Mouse (Mus musculus): Measurements from ENCODE around the gene Lefty1. TPM values are rescaled to one million over a fixed set of nuclear protein-coding genes. Genes with fewer than 3 reads are reported as not detected.
A peak's percentile ranks its signal among the peaks of the same experiment; 100 is the strongest.

The Lefty1 gene
- 6.1 and 9.5 TPM in 2 replicates for total RNA-seq (2021)
- long read RNA-seq, partial matches to known transcripts: 0 of 4 reads
- long read RNA-seq, other reads (novel, unspliced or antisense): 1 of 4 reads

DNA sequence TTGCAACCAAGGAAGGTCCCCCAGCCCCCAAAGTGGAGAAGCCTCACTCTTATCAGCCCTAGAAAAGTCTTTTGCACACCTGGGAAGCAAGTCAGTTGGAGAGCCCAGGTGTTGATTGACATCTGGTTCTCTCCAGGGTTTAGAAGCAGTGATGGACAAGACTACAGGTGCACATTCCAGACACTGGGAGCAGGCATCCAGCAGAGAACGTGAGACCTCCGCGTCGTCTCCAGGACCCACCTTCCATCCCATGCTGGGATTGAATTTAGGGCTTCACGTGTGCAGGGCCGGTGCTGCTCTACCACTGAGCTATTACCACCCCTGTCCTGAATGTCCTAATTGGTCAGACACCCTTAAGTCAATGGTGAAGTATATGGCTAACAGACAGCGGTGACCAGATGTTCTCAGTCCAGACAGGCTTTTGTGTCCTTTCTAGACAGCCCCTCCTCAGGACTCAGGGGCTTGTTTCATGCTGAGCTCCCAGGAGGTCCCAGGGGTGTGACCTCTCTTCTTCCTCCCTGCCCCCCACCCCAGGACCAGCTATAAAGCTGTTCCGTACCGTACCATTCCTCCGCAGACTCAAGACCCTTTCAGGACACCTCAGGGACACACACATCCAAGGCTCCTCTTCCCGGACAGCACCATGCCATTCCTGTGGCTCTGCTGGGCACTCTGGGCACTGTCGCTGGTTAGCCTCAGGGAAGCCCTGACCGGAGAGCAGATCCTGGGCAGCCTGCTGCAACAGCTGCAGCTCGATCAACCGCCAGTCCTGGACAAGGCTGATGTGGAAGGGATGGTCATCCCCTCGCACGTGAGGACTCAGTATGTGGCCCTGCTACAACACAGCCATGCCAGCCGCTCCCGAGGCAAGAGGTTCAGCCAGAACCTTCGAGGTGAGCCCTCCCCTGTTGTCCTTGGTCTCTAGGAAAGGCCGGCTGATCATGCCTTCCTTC, at the start of gene Lefty1:
TSS of gene Lefty1 (plus strand) at position 556 of the 953 bp plus-strand sequence.
- no peak for DNase-seq

DNA sequence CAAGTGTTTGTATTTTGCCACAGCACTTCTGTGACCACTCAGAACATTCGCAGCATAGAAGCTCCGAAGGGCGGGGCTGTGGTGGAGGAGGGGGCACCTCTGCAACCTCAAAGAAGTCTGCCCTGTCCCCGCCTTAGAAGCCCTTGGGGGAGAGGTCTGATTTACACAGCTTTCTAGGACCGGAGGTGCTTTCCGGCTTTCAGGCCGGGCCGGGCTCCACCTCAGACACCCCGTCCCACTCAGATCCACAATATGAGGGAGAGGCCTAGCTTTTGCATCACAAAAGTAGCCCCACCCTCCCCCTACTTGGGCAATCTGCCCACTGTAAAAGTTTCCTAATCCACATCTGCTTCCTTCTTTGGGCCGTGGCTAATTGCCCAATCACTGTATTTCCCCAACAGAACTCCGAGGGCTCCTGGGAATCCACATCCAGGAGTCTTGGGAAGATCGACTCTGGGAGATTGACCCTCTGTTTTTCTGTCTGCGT, 46.2 kb upstream of the Lefty1 start:
- DNase-seq: peak; percentile 61

DNA sequence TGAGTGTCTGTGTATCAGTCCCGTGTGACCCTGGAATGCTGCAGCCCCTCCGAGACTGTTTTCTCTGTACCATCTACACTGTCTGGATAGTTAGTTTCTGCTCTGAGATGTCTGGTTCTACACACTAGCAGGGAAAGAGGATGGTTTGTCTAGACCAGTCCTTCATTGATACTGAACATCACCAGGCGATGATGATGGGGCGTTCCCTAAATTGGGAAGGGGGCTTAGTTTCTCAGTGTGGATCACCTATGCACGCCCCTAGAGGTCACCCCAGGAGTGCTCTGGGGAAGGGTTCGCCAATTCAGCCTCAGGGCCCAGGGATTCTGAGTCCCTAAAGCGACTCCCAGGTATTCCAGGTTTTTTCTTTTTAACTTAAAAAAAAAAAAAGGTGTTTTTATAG, 45.6 kb upstream of the Lefty1 start:
- no peak for DNase-seq

DNA sequence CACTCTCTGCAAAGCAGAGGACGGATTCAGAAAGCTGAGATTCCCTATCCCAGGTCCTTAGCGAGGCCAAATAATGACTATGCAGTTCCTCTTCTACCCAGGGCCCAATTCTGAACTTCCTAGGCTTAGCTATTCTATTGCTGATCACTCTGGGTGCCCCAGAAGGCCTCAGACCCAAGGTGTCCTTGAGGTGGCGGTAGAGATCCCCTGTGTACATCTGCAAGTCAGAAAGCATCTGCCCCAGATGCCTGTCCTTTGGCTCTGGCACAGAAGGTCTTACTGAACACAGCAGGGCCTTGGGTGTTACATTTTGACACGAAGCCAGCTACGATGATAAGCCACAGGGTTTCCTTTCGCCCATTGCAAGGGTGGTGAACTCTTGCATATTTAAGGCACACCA, 45.0 kb upstream of the Lefty1 start:
- DNase-seq: no peak

GRCm38 (mm10) chr1:180892808-180893207, 42.0 kb upstream of the Lefty1 start, which contains the start of gene Lefty2:
TSS of gene Lefty2 (plus strand) at chr1:180893108.
- no peak for DNase-seq

DNA sequence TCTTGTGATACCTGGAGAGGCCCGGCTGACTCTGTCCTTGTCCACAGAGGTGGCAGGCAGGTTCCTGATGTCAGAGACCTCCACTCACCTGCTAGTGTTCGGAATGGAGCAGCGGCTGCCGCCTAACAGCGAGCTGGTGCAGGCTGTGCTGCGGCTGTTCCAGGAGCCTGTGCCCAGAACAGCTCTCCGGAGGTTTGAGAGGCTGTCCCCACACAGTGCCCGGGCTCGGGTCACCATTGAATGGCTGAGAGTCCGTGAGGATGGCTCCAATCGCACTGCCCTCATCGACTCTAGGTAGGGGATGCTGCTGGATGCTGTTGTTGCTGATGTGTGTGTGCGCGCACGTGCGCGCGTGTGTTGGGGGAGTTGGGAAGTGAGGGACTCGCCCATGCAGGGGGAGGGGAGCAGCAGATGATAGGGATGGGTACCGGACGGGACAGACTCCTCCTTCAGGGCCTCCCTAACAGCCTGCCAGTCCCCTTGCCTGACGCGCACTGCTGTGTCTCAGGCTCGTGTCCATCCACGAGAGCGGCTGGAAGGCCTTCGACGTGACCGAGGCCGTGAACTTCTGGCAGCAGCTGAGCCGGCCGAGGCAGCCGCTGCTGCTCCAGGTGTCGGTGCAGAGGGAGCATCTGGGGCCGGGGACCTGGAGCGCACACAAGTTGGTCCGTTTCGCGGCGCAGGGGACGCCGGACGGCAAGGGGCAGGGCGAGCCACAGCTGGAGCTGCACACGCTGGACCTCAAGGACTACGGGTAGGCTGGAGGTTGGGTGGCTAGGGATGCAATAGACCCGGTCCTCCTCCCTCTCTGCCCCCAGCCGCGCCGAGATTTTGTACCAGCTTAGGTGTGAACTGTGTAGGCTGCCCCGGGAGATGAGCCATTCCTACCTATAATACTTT, 40.5 kb upstream of the Lefty1 start:
- peak; percentile 35 for DNase-seq

- no peak for DNase-seq
Observed at GRCm38 (mm10) chr1:180901107-180901506, 33.7 kb upstream of the Lefty1 start.

DNA sequence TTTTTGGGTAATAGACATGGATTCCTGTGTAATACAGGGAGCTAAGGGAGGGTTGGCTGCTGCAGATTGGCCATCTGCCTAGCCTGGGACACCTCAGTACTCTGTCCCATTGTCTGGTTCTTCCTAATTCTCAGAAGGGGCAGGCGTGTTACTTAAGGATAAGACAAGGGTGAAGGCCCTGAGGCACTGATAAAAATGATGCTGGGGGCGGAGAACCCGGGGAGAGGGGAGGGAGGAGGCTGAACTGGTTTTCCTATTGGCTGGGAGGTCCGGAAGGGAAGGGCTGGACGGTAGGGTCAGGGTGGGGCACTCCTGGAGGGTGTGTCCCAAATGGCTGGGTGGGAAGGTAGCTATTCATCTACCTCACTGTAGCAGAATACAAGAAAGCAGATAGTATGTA, 31.9 kb upstream of the Lefty1 start:
- no peak for DNase-seq

DNA sequence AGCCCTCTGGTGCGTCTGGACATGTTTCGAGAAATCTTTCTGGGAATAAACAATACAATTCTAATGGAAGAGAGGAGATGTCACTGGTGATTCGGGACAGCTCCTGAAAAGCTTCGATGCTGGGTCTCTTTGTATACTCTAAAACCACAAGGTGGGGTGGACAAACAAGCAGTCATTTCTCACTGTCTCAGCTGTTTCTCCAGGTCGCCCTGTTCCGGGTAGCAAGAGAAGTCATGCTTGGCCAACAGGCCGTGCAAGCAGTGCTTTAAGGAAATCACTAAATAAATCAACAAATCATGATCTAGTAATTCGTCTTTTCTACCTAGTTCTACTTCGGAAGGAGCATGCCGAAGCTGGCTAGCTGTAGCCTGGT, 31.2 kb upstream of the Lefty1 start:
- no peak for DNase-seq

DNA sequence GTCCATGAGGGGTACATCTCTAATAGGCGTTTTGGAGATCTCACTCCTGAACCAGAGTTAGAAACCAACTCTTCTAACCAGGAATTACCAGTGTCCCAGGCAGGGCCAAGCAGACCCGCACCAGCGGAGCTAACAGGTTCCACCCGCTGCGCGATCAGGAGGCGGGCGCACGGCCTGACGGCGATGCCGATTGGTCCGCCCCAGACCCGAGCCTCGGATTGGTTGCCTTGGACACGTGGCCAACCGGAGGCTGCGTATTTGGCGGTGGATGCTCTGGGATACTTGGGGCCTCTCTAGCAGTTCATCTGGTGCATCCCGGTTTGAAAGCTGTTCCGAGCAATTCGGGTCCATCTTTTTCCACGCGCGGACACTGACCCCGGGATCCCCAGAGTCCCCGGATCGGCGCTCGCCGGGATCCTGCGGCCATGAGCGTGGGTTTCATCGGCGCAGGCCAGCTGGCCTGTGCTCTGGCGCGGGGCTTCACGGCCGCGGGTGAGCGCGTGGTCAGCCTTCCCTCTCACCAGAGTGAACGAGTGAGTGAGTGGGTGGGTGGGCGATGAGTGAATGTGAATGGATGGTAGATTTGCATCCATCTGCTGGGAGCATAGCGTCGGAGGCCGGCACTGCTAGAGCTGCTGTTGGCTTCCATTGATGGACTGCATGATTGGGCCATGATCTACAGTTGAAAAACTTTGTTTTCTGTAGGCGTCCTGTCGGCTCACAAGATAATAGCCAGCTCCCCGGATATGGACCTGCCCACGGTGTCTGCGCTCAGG, 30.6 kb upstream of the Lefty1 start, which contains the start of gene Pycr2:
TSS of gene Pycr2 (plus strand) at position 255 of the 776 bp plus-strand sequence.
- peak; percentile 95 for DNase-seq

- no peak for DNase-seq
Observed at GRCm38 (mm10) chr1:180904815-180905080, 30.1 kb upstream of the Lefty1 start.

DNA sequence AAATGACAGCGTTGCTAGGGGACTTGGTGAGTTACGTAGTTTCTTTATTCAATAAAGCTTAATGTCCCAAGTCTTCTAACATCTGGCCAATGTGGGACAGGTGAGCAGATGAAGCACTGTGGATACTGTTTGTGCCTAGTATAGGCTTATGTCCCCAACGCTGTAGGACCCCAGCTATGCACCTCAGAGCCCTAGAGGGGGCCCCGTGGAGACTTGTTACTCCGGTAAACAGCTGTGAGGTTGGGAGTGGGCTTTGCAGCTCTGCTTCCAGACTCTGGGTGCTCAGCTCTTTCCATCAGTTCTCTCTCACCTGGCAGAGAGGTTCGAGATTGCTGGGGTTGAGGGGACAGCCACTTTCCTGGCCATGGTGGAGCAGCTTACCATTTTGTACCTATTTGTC, 29.5 kb upstream of the Lefty1 start:
- no peak for DNase-seq

GRCm38 (mm10) chr1:180905876-180906275, 28.9 kb upstream of the Lefty1 start:
- no peak for DNase-seq

GRCm38 (mm10) chr1:180906461-180907147, 28.2 kb upstream of the Lefty1 start:
- no peak for DNase-seq

DNA sequence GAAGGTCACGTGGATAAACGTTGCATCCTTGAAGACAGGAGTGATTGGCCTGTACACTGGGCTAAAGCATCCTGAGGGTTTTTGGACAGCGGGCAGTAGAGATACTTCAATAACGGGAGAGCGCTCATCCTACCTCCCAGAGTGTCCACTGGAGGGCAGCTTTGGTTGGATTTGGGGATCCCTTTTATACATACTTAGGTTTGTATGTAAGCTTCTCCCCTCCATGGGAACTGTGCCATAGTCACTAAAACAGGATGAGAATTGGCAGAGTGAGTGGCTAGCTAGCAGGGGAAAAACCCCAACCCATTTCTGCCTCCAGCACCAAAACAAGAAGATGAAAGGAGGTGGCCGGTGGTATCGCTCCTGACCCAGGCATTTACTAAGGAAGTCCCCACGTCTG, 23.7 kb upstream of the Lefty1 start:
- DNase-seq: no peak

GRCm38 (mm10) chr1:180911653-180912287, 23.1 kb upstream of the Lefty1 start:
- no peak for DNase-seq

GRCm38 (mm10) chr1:180912792-180913191, 22.0 kb upstream of the Lefty1 start:
- no peak for DNase-seq

- DNase-seq: no peak
Observed at GRCm38 (mm10) chr1:180913797-180914196, 21.0 kb upstream of the Lefty1 start.

DNA sequence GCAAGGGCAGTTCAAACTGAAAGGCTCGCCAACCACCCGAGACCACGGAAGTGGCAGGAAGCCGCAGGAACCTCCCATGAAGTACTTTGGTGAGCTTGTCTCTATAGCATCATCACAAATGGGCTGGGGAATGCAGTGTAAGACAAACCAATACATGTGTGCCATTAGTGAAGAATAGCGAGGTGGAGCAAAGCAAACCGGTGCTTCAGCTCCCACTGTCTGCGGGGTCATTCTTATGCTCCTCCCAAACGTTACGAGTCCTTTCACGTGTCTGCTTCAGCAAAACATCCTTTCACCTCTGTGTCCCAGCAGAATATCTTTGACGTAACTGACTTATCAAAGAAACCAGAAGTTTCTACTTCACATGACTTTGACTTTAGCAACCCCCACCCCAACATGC, 18.4 kb upstream of the Lefty1 start:
- DNase-seq: no peak

GRCm38 (mm10) chr1:180917053-180917452, 17.8 kb upstream of the Lefty1 start:
- DNase-seq: no peak

DNA sequence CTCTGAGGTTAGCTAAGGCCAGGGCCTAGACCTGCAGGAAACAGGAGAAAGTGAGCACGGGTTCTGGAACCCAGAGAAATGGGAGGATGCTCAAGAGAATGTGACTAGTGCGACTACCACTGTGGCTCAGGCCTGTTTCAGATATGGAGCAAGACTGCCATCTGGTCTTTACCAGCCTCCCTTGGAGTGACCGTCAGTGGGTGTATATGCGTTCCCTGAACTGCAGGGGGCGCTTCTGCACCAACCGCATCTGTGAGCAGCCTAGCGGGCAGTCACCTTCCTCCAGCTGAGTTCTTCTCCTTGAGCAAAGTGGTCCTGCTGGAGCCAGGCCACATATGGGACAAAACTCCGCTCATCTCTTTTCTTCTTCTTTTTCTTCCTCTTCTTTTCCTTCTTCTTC, 15.1 kb upstream of the Lefty1 start:
- DNase-seq: peak; percentile 40

All from adrenal gland, postnatal 25 days (tissue).